ENCODE assay signal across 11 mouse cellular contexts in genomic region chr11:87883493-87883892, GRCm38 (mm10). TPM values are rescaled to one million over a fixed set of nuclear protein-coding genes. Genes with fewer than 3 reads are reported as not detected.
DNase-seq lines count a peak whose midpoint lies in the region; ATAC-seq lines count a peak whose summit lies in the region.
"Had no signal": no experiment of that assay in that cellular context is flagged by ENCODE, and none has a peak within 500 bp of the region (broad histone marks: within the 10 kb centered on the region; RNA-seq: fewer than 3 reads in every experiment).

No protein-coding gene starts in this region.

- peak; percentile 56 for DNase-seq in CD4-positive, CD25-positive, alpha-beta regulatory T cell, adult 2 months (ENCODE audit: low read depth, low spot score)
- DNase-seq in limb, embryonic 11.5 days (ENCODE audit: low spot score) = peak; percentile 35
- DNase-seq in limb, embryonic 10.5 days (ENCODE audit: low spot score) = no peak
- DNase-seq in ZHBTc4 (ENCODE audit: low read depth, low spot score) = peak; percentile 69
- DNase-seq in induced T-regulatory cell, adult 2 months (ENCODE audit: low read depth) = peak; percentile 64
- no peak for DNase-seq in left cerebral cortex, adult 11 months (ENCODE audit: low spot score)
- no peak for DNase-seq in ovary, postnatal 36 days (ENCODE audit: low spot score)
- DNase-seq: lung, postnatal 10 days; right cerebral cortex, postnatal 4 days had no signal

- no peak overlapping the region for H3K27ac ChIP-seq in limb, embryonic 11.5 days (replicated peaks; ENCODE audit: low read depth, low read length)
- H3K27ac ChIP-seq in limb, embryonic 10.5 days = no peak overlapping the region

- 45% methylated on average over 5 of the region's 5 CpGs for WGBS in limb, embryonic 11.5 days
- 43% methylated on average over 5 of the region's 5 CpGs for WGBS in limb, embryonic 10.5 days

- H3K9me3 ChIP-seq in limb, embryonic 11.5 days (ENCODE audit: control insufficient read depth, low read length) = no peaks in the 10 kb centered on the region
- H3K9me3 ChIP-seq in limb, embryonic 10.5 days (replicated peaks) = no peaks in the 10 kb centered on the region

- no peaks in the 10 kb centered on the region for H3K27me3 ChIP-seq in limb, embryonic 11.5 days (ENCODE audit: control insufficient read depth, insufficient read depth, low read length)
- no peaks in the 10 kb centered on the region for H3K27me3 ChIP-seq in limb, embryonic 10.5 days (ENCODE audit: low read depth, poor library complexity, severe bottlenecking)

- no peak for ATAC-seq in CD4-positive, CD25-positive, alpha-beta regulatory T cell, adult 4 months
- no peak for ATAC-seq in limb, embryonic 11.5 days (ENCODE audit: insufficient number of reproducible peaks, low FRiP score, low TSS enrichment, low read depth)

- no peaks in the 10 kb centered on the region for H3K4me1 ChIP-seq in limb, embryonic 11.5 days (ENCODE audit: control insufficient read depth, insufficient read depth, low read length)
- H3K4me1 ChIP-seq in limb, embryonic 10.5 days = no peaks in the 10 kb centered on the region

- no peak overlapping the region for H3K4me3 ChIP-seq in limb, embryonic 11.5 days (ENCODE audit: low read depth, low read length)
- H3K4me3 ChIP-seq in limb, embryonic 10.5 days = no peak overlapping the region

- no peaks in the 10 kb centered on the region for H3K36me3 ChIP-seq in limb, embryonic 11.5 days (ENCODE audit: control insufficient read depth, insufficient read depth, low read length)
- no peaks in the 10 kb centered on the region for H3K36me3 ChIP-seq in limb, embryonic 10.5 days

- H3K4me2 ChIP-seq in limb, embryonic 11.5 days (ENCODE audit: low read depth, severe bottlenecking) = no peak overlapping the region

- H3K9ac ChIP-seq in limb, embryonic 11.5 days (ENCODE audit: low read length) = no peak overlapping the region

RNA-seq across cellular contexts. Expression of gene Epx, which starts 8.2 kb away (rescaled TPM):
- not detected for polyA plus RNA-seq in CD4-positive, CD25-positive, alpha-beta regulatory T cell, adult 4 months (2017; shearing (Covaris generic))
- 0.08 TPM in 1 of 2 replicates, not detected in the other for polyA plus RNA-seq in limb, embryonic 11.5 days (2014; fragmentation: Nextera tagmentation; extraction: Ambion mirVana)
- polyA plus RNA-seq in limb, embryonic 10.5 days (2016; fragmentation: Nextera tagmentation; extraction: Ambion mirVana) = not detected in 2 replicates

RNA-seq across cellular contexts. Expression of gene Olfr462, which starts 8.6 kb away (rescaled TPM):
- polyA plus RNA-seq in CD4-positive, CD25-positive, alpha-beta regulatory T cell, adult 4 months (2017; shearing (Covaris generic)) = not detected
- polyA plus RNA-seq in limb, embryonic 11.5 days (2014; fragmentation: Nextera tagmentation; extraction: Ambion mirVana) = not detected in 2 replicates
- polyA plus RNA-seq in limb, embryonic 10.5 days (2016; fragmentation: Nextera tagmentation; extraction: Ambion mirVana) = not detected in 2 replicates
- polyA plus RNA-seq: kidney, embryonic 16.5 days had no signal

RNA-seq across cellular contexts. Expression of gene Olfr463, which starts 13.7 kb away (rescaled TPM):
- polyA plus RNA-seq in CD4-positive, CD25-positive, alpha-beta regulatory T cell, adult 4 months (2017; shearing (Covaris generic)) = not detected
- polyA plus RNA-seq in limb, embryonic 11.5 days (2014; fragmentation: Nextera tagmentation; extraction: Ambion mirVana) = not detected in 2 replicates
- not detected in 2 replicates for polyA plus RNA-seq in limb, embryonic 10.5 days (2016; fragmentation: Nextera tagmentation; extraction: Ambion mirVana)
- polyA plus RNA-seq: kidney, embryonic 16.5 days had no signal

RNA-seq across cellular contexts. Expression of gene Mks1, which starts 30.5 kb away (rescaled TPM):
- polyA plus RNA-seq in CD4-positive, CD25-positive, alpha-beta regulatory T cell, adult 4 months (2017; shearing (Covaris generic)) = 1 to 10 TPM; 5.1 to 9.9 TPM
- 14.3 and 14.9 TPM in 2 replicates for polyA plus RNA-seq in limb, embryonic 11.5 days (2014; fragmentation: Nextera tagmentation; extraction: Ambion mirVana)
- polyA plus RNA-seq in limb, embryonic 10.5 days (2016; fragmentation: Nextera tagmentation; extraction: Ambion mirVana) = 18.0 TPM in 2 replicates

RNA-seq across cellular contexts. Expression of gene Olfr464, which starts 37.3 kb away (rescaled TPM):
- polyA plus RNA-seq in CD4-positive, CD25-positive, alpha-beta regulatory T cell, adult 4 months (2017; shearing (Covaris generic)) = not detected
- polyA plus RNA-seq in limb, embryonic 11.5 days (2014; fragmentation: Nextera tagmentation; extraction: Ambion mirVana) = not detected in 2 replicates
- polyA plus RNA-seq in limb, embryonic 10.5 days (2016; fragmentation: Nextera tagmentation; extraction: Ambion mirVana) = not detected in 2 replicates
- polyA plus RNA-seq: kidney, embryonic 16.5 days had no signal

Comparison
In these comparisons a context has a peak if more than half of its experiments do, and no peak if none do; other contexts are left out.
1. DNase-seq: peak in CD4-positive, CD25-positive, alpha-beta regulatory T cell, adult 2 months (single experiment), limb, embryonic 11.5 days (single experiment), ZHBTc4 (single experiment) and induced T-regulatory cell, adult 2 months (single experiment); none in limb, embryonic 10.5 days (single experiment), left cerebral cortex, adult 11 months (single experiment) and ovary, postnatal 36 days (single experiment).